Mouse (Mus musculus): ENCODE data around the gene Esrrg. TPM values are rescaled to one million over a fixed set of nuclear protein-coding genes. Genes with fewer than 3 reads are reported as not detected.

Esrrg gene
- polyA plus RNA-seq, 1 experiment from 2014 or later: 1.0 TPM

GRCm38 (mm10) chr1:187907407-187907806 lies 298.8 kb downstream of the Esrrg start:
- H3K4me2 ChIP-seq (ENCODE audit: low read depth, low read length): no peak overlapping the region
- H3K27ac ChIP-seq (ENCODE audit: low read length): no peak overlapping the region
- H3K9ac ChIP-seq (ENCODE audit: low read length): no peak overlapping the region
- no peaks in the 10 kb centered on the region for H3K36me3 ChIP-seq (ENCODE audit: control insufficient read depth, insufficient read depth, low read length)
- no peaks in the 10 kb centered on the region for H3K9me3 ChIP-seq (ENCODE audit: control insufficient read depth, low read length)
- ATAC-seq (ENCODE audit: low read depth): no peak
- WGBS: 61% methylated on average over 7 of the region's 7 CpGs
- no peaks in the 10 kb centered on the region for H3K27me3 ChIP-seq (ENCODE audit: control insufficient read depth, insufficient read depth, low read depth, low read length)
- no peak overlapping the region for H3K4me3 ChIP-seq (ENCODE audit: low read length)
- H3K4me1 ChIP-seq (replicated peaks; ENCODE audit: control insufficient read depth, insufficient read depth, low read length): no peaks in the 10 kb centered on the region

DNA sequence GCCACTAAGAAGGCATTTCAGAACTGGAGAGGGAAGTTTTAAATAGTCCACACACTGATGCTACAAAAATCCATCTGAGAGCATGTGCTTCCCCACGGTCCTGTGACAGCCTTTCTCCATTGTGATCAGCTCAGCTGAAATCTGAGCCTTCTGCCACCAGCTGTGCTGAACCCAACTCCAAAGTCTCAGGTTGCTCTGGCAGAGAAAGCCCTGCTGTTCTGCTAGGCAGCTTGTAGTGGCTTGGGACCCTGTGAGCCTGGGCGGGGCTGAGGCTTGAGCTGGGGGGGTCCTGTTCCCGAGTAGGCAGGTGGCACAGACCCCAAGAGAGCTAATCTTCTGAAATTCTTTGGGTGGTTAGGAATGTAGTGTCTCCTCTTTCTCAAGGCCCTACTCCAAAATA lies 299.3 kb downstream of the Esrrg start:
- H3K4me1 ChIP-seq (replicated peaks; ENCODE audit: control insufficient read depth, insufficient read depth, low read length): no peaks in the 10 kb centered on the region
- ATAC-seq (ENCODE audit: low read depth): 0 out of 2 replicates have a peak, but pooled peaks have one; percentile 34
- H3K27me3 ChIP-seq (ENCODE audit: control insufficient read depth, insufficient read depth, low read depth, low read length): no peaks in the 10 kb centered on the region
- no peaks in the 10 kb centered on the region for H3K36me3 ChIP-seq (ENCODE audit: control insufficient read depth, insufficient read depth, low read length)
- WGBS: 9% methylated on average over 3 of the region's 3 CpGs
- H3K4me3 ChIP-seq (ENCODE audit: low read length): no peak overlapping the region
- no peaks in the 10 kb centered on the region for H3K9me3 ChIP-seq (ENCODE audit: control insufficient read depth, low read length)
- H3K27ac ChIP-seq (ENCODE audit: low read length): no peak overlapping the region
- no peak overlapping the region for H3K9ac ChIP-seq (ENCODE audit: low read length)
- H3K4me2 ChIP-seq (ENCODE audit: low read depth, low read length): no peak overlapping the region

- no peaks in the 10 kb centered on the region for H3K27me3 ChIP-seq (ENCODE audit: control insufficient read depth, insufficient read depth, low read depth, low read length)
- H3K9ac ChIP-seq (ENCODE audit: low read length): no peak overlapping the region
- H3K4me2 ChIP-seq (ENCODE audit: low read depth, low read length): no peak overlapping the region
- H3K27ac ChIP-seq (ENCODE audit: low read length): no peak overlapping the region
- no peak overlapping the region for H3K4me3 ChIP-seq (ENCODE audit: low read length)
- H3K4me1 ChIP-seq (replicated peaks; ENCODE audit: control insufficient read depth, insufficient read depth, low read length): no peaks in the 10 kb centered on the region
- H3K9me3 ChIP-seq (ENCODE audit: control insufficient read depth, low read length): no peaks in the 10 kb centered on the region
- WGBS: 76% methylated on average over 7 of the region's 7 CpGs
- no peaks in the 10 kb centered on the region for H3K36me3 ChIP-seq (ENCODE audit: control insufficient read depth, insufficient read depth, low read length)
- ATAC-seq (ENCODE audit: low read depth): no peak
These were observed 302.1 kb downstream of the Esrrg start for GRCm38 (mm10) chr1:187910718-187911117.

DNA sequence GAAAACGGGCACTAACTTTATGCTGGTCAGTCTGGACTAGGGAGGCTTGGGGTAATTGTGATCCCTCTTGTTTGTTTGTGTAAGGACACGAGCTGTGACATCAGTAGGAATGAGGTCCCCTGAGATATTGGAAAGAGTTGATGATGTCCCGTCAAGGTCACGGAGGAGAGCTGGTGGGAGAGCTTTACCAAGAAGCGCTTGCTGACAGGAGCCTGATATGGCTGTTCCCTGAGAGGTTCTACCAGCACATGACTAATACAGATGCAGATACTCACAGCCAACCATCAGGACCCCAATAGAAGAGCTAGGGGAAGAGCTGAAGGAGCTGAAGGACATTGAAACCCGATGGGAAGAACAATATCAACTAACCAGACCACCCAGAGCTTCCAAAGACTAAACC lies 302.6 kb downstream of the Esrrg start:
- 75% methylated on average over 6 of the region's 6 CpGs for WGBS
- no peak overlapping the region for H3K9ac ChIP-seq (ENCODE audit: low read length)
- no peak overlapping the region for H3K27ac ChIP-seq (ENCODE audit: low read length)
- H3K9me3 ChIP-seq (ENCODE audit: control insufficient read depth, low read length): no peaks in the 10 kb centered on the region
- H3K27me3 ChIP-seq (ENCODE audit: control insufficient read depth, insufficient read depth, low read depth, low read length): no peaks in the 10 kb centered on the region
- ATAC-seq (ENCODE audit: low read depth): no peak
- no peak overlapping the region for H3K4me3 ChIP-seq (ENCODE audit: low read length)
- H3K4me1 ChIP-seq (replicated peaks; ENCODE audit: control insufficient read depth, insufficient read depth, low read length): no peaks in the 10 kb centered on the region
- no peak overlapping the region for H3K4me2 ChIP-seq (ENCODE audit: low read depth, low read length)
- no peaks in the 10 kb centered on the region for H3K36me3 ChIP-seq (ENCODE audit: control insufficient read depth, insufficient read depth, low read length)

DNA sequence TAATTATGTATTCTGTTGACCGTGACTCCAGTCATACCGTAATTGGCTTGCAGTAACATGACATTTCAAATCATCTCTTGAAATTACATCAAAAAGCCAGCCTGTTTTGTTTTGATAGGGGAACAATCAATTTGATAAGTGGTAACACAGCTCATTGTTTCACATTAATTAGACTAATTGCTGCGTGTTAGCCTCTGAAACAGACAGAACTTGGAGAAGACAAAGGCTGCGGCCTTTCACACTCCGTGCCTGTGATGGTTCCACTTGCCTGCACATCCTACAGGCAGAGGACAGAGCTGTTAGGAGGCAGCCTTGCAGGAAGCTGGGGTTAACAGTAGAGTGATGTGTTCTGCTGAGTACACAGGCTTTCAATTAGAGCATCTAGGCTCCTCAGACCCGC lies 309.7 kb downstream of the Esrrg start:
- 86% methylated on average over 6 of the region's 6 CpGs for WGBS
- no peak overlapping the region for H3K4me3 ChIP-seq (ENCODE audit: low read length)
- no peaks in the 10 kb centered on the region for H3K27me3 ChIP-seq (ENCODE audit: control insufficient read depth, insufficient read depth, low read depth, low read length)
- ATAC-seq (ENCODE audit: low read depth): no peak
- no peaks in the 10 kb centered on the region for H3K4me1 ChIP-seq (replicated peaks; ENCODE audit: control insufficient read depth, insufficient read depth, low read length)
- no peaks in the 10 kb centered on the region for H3K9me3 ChIP-seq (ENCODE audit: control insufficient read depth, low read length)
- H3K36me3 ChIP-seq (ENCODE audit: control insufficient read depth, insufficient read depth, low read length): no peaks in the 10 kb centered on the region
- no peak overlapping the region for H3K9ac ChIP-seq (ENCODE audit: low read length)
- H3K4me2 ChIP-seq (ENCODE audit: low read depth, low read length): no peak overlapping the region
- no peak overlapping the region for H3K27ac ChIP-seq (ENCODE audit: low read length)

- Histone ChIP-seq H3K36me3 (ENCODE audit: control insufficient read depth, insufficient read depth, low read length) (no peaks in the 10 kb centered on the region), H3K27ac (ENCODE audit: low read length) (no peak overlapping the region), H3K4me1 (replicated peaks; ENCODE audit: control insufficient read depth, insufficient read depth, low read length) (no peaks in the 10 kb centered on the region), H3K27me3 (ENCODE audit: control insufficient read depth, insufficient read depth, low read depth, low read length) (no peaks in the 10 kb centered on the region), H3K4me3 (ENCODE audit: low read length) (no peak overlapping the region), H3K9ac (ENCODE audit: low read length) (no peak overlapping the region), H3K4me2 (ENCODE audit: low read depth, low read length) (no peak overlapping the region), H3K9me3 (ENCODE audit: control insufficient read depth, low read length) (no peaks in the 10 kb centered on the region)
- 92% methylated on average over 4 of the region's 4 CpGs for WGBS
- ATAC-seq (ENCODE audit: low read depth): no peak
These were observed 310.3 kb downstream of the Esrrg start for GRCm38 (mm10) chr1:187918939-187919338.

DNA sequence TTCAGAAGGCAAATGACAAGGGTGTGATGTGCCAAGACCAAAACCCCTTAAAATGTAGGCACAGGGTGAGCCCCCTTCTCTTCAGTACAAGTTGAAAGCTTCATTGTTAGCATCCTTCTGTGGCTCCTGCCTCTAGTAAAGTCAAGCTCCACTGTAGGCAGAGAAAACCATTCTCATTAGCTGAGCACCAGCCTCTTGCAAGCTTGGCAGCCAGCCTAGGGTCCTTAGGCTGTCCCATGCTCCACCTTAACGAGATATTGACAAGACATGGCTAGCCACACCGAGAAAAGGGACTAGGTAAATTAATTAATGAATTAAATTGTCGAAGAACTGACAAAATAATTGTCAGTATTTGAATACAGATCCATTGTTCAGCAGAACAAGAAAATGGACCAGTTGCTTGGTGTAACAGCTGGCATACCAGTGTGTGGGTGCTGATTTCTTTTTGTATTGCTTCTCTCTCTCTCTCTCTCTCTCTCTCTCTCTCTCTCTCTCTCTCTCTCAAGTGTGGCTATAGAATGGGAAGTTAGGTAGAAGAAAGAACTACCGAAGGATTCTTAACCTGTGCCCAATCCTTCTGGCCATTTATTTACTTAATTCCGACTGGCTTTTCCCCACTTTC lies 311.7 kb downstream of the Esrrg start:
- Histone ChIP-seq H3K9me3 (ENCODE audit: control insufficient read depth, low read length) (no peaks in the 10 kb centered on the region), H3K36me3 (ENCODE audit: control insufficient read depth, insufficient read depth, low read length) (no peaks in the 10 kb centered on the region), H3K4me3 (ENCODE audit: low read length) (no peak overlapping the region), H3K4me1 (replicated peaks; ENCODE audit: control insufficient read depth, insufficient read depth, low read length) (no peaks in the 10 kb centered on the region), H3K27ac (ENCODE audit: low read length) (no peak overlapping the region), H3K4me2 (ENCODE audit: low read depth, low read length) (no peak overlapping the region), H3K9ac (ENCODE audit: low read length) (no peak overlapping the region), H3K27me3 (ENCODE audit: control insufficient read depth, insufficient read depth, low read depth, low read length) (no peaks in the 10 kb centered on the region)
- WGBS: 49% methylated on average over 5 of the region's 5 CpGs
- ATAC-seq (ENCODE audit: low read depth): no peak

GRCm38 (mm10) chr1:187931146-187931545 lies 322.6 kb downstream of the Esrrg start:
- no peaks in the 10 kb centered on the region for H3K4me1 ChIP-seq (replicated peaks; ENCODE audit: control insufficient read depth, insufficient read depth, low read length)
- H3K27ac ChIP-seq (ENCODE audit: low read length): no peak overlapping the region
- no peak for ATAC-seq (ENCODE audit: low read depth)
- H3K27me3 ChIP-seq (ENCODE audit: control insufficient read depth, insufficient read depth, low read depth, low read length): no peaks in the 10 kb centered on the region
- no peaks in the 10 kb centered on the region for H3K36me3 ChIP-seq (ENCODE audit: control insufficient read depth, insufficient read depth, low read length)
- no peak overlapping the region for H3K4me2 ChIP-seq (ENCODE audit: low read depth, low read length)
- H3K9ac ChIP-seq (ENCODE audit: low read length): no peak overlapping the region
- no peaks in the 10 kb centered on the region for H3K9me3 ChIP-seq (ENCODE audit: control insufficient read depth, low read length)
- no peak overlapping the region for H3K4me3 ChIP-seq (ENCODE audit: low read length)
- 31% methylated on average over 3 of the region's 3 CpGs for WGBS

- Histone ChIP-seq H3K4me3 (ENCODE audit: low read length) (no peak overlapping the region), H3K27ac (ENCODE audit: low read length) (no peak overlapping the region), H3K27me3 (ENCODE audit: control insufficient read depth, insufficient read depth, low read depth, low read length) (no peaks in the 10 kb centered on the region), H3K36me3 (ENCODE audit: control insufficient read depth, insufficient read depth, low read length) (no peaks in the 10 kb centered on the region), H3K4me1 (replicated peaks; ENCODE audit: control insufficient read depth, insufficient read depth, low read length) (peaks cover 9% of the 10 kb centered on the region; the same call in 1 of the 2 replicates), H3K4me2 (ENCODE audit: low read depth, low read length) (no peak overlapping the region), H3K9me3 (ENCODE audit: control insufficient read depth, low read length) (no peaks in the 10 kb centered on the region), H3K9ac (ENCODE audit: low read length) (no peak overlapping the region)
- 49% methylated on average over 7 of the region's 7 CpGs for WGBS
- ATAC-seq (ENCODE audit: low read depth): peak; percentile 57; the same call in 1 of the 2 replicates
These were observed 330.1 kb downstream of the Esrrg start for GRCm38 (mm10) chr1:187938652-187939051.

DNA sequence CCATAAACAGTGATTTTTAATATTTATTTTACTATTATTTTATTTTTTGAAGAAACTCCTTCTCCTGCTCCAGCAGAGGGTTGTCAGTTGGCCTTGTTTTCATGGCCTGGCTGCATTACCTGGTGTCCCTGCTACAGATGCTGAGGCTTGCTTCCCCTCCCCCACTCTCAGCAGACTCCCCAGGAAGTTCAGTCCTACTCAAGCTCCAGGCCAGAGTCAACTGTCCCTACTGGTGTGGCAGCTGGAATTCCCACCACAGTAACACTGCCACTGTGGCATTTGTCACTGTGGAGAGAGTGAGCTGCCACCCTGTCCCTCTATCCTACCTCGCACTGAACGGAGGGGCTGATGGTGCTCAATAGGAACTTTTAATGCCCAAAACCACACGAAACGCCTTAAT lies 330.5 kb downstream of the Esrrg start:
- Histone ChIP-seq H3K9me3 (ENCODE audit: control insufficient read depth, low read length) (no peaks in the 10 kb centered on the region), H3K27me3 (ENCODE audit: control insufficient read depth, insufficient read depth, low read depth, low read length) (no peaks in the 10 kb centered on the region), H3K36me3 (ENCODE audit: control insufficient read depth, insufficient read depth, low read length) (no peaks in the 10 kb centered on the region), H3K9ac (ENCODE audit: low read length) (no peak overlapping the region), H3K4me3 (ENCODE audit: low read length) (no peak overlapping the region), H3K4me2 (ENCODE audit: low read depth, low read length) (no peak overlapping the region), H3K4me1 (replicated peaks; ENCODE audit: control insufficient read depth, insufficient read depth, low read length) (peaks cover 9% of the 10 kb centered on the region; the same call in 1 of the 2 replicates), H3K27ac (ENCODE audit: low read length) (no peak overlapping the region)
- ATAC-seq (ENCODE audit: low read depth): peak; percentile 59
- 46% methylated on average over 4 of the region's 4 CpGs for WGBS
